In genomic region chr9:108338886-108339781, GRCm38 (mm10) we compare ENCODE assay signal across 8 mouse cellular contexts. TPM values are rescaled to one million over a fixed set of nuclear protein-coding genes. Genes with fewer than 3 reads are reported as not detected.
DNase-seq lines count a peak whose midpoint lies in the region; ATAC-seq lines count a peak whose summit lies in the region.

Gene Gpx1 (plus strand): TSS chr9:108338903.

- H3K36me3 ChIP-seq in lung, embryonic 16.5 days (ENCODE audit: control insufficient read depth, insufficient read depth, low read length) = peaks cover 25% of the 10 kb centered on the region

- peak within 1 kb of the TSS; percentile 95 for H3K27ac ChIP-seq in lung, embryonic 16.5 days (ENCODE audit: low read length)

- H3K9me3 ChIP-seq in lung, embryonic 16.5 days (ENCODE audit: control insufficient read depth, low read length) = no peaks in the 10 kb centered on the region

- under 1% methylated on average over 49 of the region's 49 CpGs for WGBS in lung, embryonic 16.5 days

- peak within 1 kb of the TSS; percentile 65 for H3K4me3 ChIP-seq in lung, embryonic 16.5 days (ENCODE audit: low read length)

- peak within 1 kb of the TSS; percentile 93 for H3K9ac ChIP-seq in lung, embryonic 16.5 days (ENCODE audit: low read length)

- H3K4me1 ChIP-seq in lung, embryonic 16.5 days (replicated peaks; ENCODE audit: control insufficient read depth, insufficient read depth, low read length) = peaks cover 28% of the 10 kb centered on the region

- ATAC-seq in hematopoietic stem cell, adult 5-6 weeks (replicated peaks in 1 of 2; ENCODE audit: insufficient read depth in 1 of 2, low FRiP score in 2 of 2, low TSS enrichment in 1 of 2, low read depth in 1 of 2, poor library complexity in 2 of 2, severe bottlenecking in 2 of 2) = peak; percentile 83 to 87
- ATAC-seq in lung, embryonic 16.5 days (ENCODE audit: low read depth) = peak; percentile 98

- H3K4me2 ChIP-seq in lung, embryonic 16.5 days (ENCODE audit: low read depth, low read length) = peak within 1 kb of the TSS; percentile 68

- H3K27me3 ChIP-seq in lung, embryonic 16.5 days (ENCODE audit: control insufficient read depth, insufficient read depth, low read depth, low read length) = no peaks in the 10 kb centered on the region

- DNase-seq in MEL-GATA-1-ER (ENCODE audit: extremely low read depth, low read depth) = peak; percentile 95
- peak; percentile 76 for DNase-seq in cerebellum, adult 8-10 months
- peak; percentile 94 for DNase-seq in forelimb bud, embryonic 11.5 days (ENCODE audit: low read depth, low spot score)
- peak; percentile 72 for DNase-seq in layer of hippocampus, adult 9-10 months (ENCODE audit: low spot score)
- peak; percentile 67 for DNase-seq in ovary, postnatal 10 days (ENCODE audit: low spot score)
- DNase-seq in thymus, postnatal 10 days (ENCODE audit: low spot score in 2 of 2) = peak; percentile 86 to 88

RNA-seq across cellular contexts. Expression of gene Gpx1, which starts in this region (rescaled TPM):
- 711 and 1,132 TPM in 2 replicates for total RNA-seq in hematopoietic stem cell, adult 5-6 weeks (2017)
- polyA plus RNA-seq in lung, embryonic 16.5 days (2015; fragmentation: Nextera tagmentation; extraction: Ambion mirVana) = 649 and 714 TPM in 2 replicates

Comparison
In these comparisons a context has a peak if more than half of its experiments do, and no peak if none do; other contexts are left out.
1. Peak in every context shown above with its lines: DNase-seq, ATAC-seq, H3K4me3 ChIP-seq and H3K27ac ChIP-seq.